Mouse (Mus musculus): Measurements from ENCODE around the gene Aqr. TPM values are rescaled to one million over a fixed set of nuclear protein-coding genes. Genes with fewer than 3 reads are reported as not detected.

Gene Aqr
- polyA plus RNA-seq (2014; fragmentation: Illumina TruSeq; extraction: RNeasy Lipid Tissue Mini Kit (QIAGEN cat#74804); ENCODE audit: low read depth, low replicate concordance), result 32.7 TPM

GRCm38 (mm10) chr2:114186924-114187323 is at the start of gene Aqr:
TSS of gene Aqr (minus strand) at chr2:114187024.

DNA sequence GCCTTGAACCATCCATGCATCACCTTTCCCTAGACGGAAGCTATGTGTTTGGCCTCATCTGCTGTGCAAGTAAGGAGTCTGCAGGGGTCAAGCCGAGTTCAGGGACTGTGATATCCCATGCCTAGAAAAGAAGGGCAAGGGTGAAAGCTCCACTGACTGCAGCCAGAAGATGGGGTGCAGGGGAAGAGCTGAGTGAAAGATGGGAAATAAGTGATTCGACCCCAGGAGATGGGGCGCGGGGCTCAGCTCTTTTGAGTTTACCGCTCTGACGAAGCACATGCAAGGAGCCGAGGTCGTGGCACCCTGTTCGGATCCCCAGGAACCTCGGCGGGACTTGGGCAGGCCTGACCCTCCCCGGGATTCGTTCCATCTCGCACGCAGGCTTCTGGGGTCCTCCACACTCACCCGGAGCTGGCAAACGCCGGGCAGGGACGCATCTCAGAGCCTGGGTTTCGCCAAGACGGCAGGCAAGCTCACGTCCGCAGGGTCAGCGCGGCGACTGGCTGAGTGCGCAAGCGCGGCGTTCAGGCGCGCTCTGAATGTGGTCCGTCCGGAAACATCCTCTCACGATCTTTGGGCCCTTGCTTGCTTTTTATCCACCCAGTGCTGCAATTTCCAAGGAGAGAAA is 14.2 kb upstream of the Aqr start, which contains the start of gene Zfp770:
Gene Zfp770 (minus strand): TSS at position 538 of the 628 bp plus-strand sequence.

GRCm38 (mm10) chr2:114052696-114053598 is 133.9 kb downstream of the Aqr start, which contains the start of gene Actc1:
TSS of gene Actc1 (minus strand) at chr2:114053548.

Other genes with a start within 250 kb of the Aqr start
- not detected for gene Gjd2, start 173.4 kb downstream of the Aqr start, polyA plus RNA-seq (2014; fragmentation: Illumina TruSeq; extraction: RNeasy Lipid Tissue Mini Kit (QIAGEN cat#74804); ENCODE audit: low read depth, low replicate concordance)
- gene Actc1, start 133.5 kb downstream of the Aqr start, polyA plus RNA-seq (2014; fragmentation: Illumina TruSeq; extraction: RNeasy Lipid Tissue Mini Kit (QIAGEN cat#74804); ENCODE audit: low read depth, low replicate concordance), result not detected
- gene Zfp770, start 14.4 kb upstream of the Aqr start, polyA plus RNA-seq (2014; fragmentation: Illumina TruSeq; extraction: RNeasy Lipid Tissue Mini Kit (QIAGEN cat#74804); ENCODE audit: low read depth, low replicate concordance), result 24.6 TPM